Mouse (Mus musculus): Measurements from ENCODE around the gene Pam16. TPM values are rescaled to one million over a fixed set of nuclear protein-coding genes. Genes with fewer than 3 reads are reported as not detected.

Pam16 gene
- polyA plus RNA-seq, 1 experiment from 2014 or later, result 86.8 TPM

DNA sequence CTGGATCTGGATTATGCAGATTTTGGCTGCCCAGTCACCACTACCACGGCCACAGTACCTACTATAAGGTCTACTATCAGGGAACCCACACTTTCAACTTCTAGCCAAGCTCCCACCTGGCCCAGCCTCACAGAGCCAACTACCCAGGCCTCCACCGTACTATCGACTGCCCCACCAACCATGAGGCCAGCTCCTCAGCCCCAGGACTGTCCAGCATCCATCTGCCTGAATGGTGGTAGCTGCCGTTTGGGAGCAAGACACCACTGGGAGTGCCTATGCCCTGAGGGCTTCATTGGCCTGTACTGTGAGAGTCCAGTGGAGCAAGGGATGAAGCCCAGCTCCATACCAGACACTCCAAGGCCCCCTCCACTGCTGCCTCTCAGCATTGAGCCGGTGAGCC, 24.4 kb upstream of the Pam16 start:
- ATAC-seq, result no peak
- Histone ChIP-seq H3K4me1 (ENCODE audit: control insufficient read depth, insufficient read depth, low read length) (peaks cover 35% of the 10 kb centered on the region), H3K4me2 (ENCODE audit: low read depth, low read length) (no peak overlapping the region), H3K36me3 (ENCODE audit: control insufficient read depth, insufficient read depth, low read length) (peaks cover 16% of the 10 kb centered on the region; the same call in 1 of the 2 replicates), H3K27me3 (replicated peaks; ENCODE audit: control insufficient read depth, insufficient read depth, low read length) (no peaks in the 10 kb centered on the region), H3K27ac (ENCODE audit: low read length) (no peak overlapping the region), H3K9ac (ENCODE audit: low read depth, low read length) (no peak overlapping the region), H3K4me3 (ENCODE audit: low read length) (no peak overlapping the region), H3K9me3 (ENCODE audit: control insufficient read depth, low read length) (no peaks in the 10 kb centered on the region)
- WGBS, result 80% methylated on average over 5 of the region's 5 CpGs

DNA sequence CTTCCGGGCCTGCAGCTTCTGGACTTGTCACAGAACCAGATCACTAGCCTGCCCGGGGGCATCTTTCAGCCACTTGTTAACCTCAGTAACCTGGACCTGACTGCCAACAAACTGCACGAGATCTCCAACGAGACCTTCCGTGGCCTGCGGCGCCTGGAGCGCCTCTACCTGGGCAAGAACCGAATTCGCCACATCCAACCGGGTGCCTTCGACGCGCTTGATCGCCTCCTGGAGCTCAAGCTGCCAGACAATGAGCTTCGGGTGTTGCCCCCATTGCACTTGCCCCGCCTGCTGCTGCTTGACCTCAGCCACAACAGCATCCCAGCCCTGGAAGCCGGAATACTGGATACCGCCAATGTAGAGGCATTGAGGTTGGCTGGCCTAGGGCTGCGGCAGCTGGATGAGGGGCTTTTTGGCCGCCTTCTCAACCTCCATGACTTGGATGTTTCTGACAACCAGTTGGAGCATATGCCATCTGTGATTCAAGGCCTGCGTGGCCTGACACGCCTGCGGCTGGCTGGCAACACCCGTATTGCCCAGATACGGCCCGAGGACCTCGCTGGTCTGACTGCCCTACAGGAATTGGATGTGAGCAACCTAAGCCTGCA, 23.7 kb upstream of the Pam16 start:
- H3K9ac ChIP-seq (ENCODE audit: low read depth, low read length), result no peak overlapping the region
- no peak overlapping the region for H3K27ac ChIP-seq (ENCODE audit: low read length)
- ATAC-seq, result no peak
- peaks cover 42% of the 10 kb centered on the region for H3K4me1 ChIP-seq (ENCODE audit: control insufficient read depth, insufficient read depth, low read length)
- H3K4me3 ChIP-seq (ENCODE audit: low read length), result no peak overlapping the region
- WGBS, result 90% methylated on average over 28 of the region's 28 CpGs
- H3K9me3 ChIP-seq (ENCODE audit: control insufficient read depth, low read length), result no peaks in the 10 kb centered on the region
- no peak overlapping the region for H3K4me2 ChIP-seq (ENCODE audit: low read depth, low read length)
- peaks cover 16% of the 10 kb centered on the region; the same call in 1 of the 2 replicates for H3K36me3 ChIP-seq (ENCODE audit: control insufficient read depth, insufficient read depth, low read length)
- H3K27me3 ChIP-seq (replicated peaks; ENCODE audit: control insufficient read depth, insufficient read depth, low read length), result no peaks in the 10 kb centered on the region

DNA sequence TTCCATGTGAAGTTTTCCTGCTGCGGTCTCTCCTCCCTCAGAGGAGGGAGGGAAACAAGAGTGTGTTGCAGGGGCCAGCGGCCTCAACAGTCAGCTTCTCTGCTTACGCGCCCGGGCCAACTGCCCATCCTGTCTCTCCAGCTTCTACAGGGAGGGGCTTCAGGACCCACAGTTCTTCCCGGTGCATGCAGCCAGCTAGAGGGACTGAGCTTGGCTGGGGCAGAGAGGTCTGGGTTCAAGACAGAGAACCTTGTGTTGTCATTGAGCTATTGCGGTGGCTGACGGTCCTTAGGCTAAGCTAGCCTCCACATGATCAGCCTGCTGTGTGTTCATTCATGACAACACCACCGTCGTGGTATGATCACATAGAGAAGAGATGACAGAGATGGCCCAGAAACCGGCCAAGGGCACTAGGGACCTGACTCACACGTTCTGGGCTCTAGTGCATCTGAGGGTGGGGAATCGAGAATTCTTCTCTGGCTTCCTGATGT, 22.9 kb upstream of the Pam16 start:
- H3K4me1 ChIP-seq (ENCODE audit: control insufficient read depth, insufficient read depth, low read length), result peaks cover 45% of the 10 kb centered on the region

DNA sequence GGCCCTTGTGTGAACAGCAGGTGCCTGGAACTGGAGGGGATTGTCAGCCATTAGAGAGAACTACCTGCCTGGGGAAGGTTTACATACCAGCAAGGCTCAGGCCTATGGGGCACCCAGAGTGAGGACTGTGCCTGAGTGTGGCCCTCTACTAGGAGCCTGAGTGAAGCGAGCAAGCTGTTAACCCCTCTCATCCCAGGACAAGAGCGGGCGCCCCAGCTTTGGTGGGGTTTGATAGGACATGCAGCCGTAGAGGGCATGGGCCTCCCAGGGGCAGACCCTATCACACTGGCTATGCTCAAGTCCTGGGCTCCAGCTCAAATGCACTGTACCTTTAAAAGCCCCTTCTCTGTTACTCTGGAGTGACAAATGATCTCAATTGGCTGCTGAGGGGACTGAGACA, 22.0 kb upstream of the Pam16 start:
- 69% methylated on average over 4 of the region's 4 CpGs for WGBS
- Histone ChIP-seq H3K4me1 (ENCODE audit: control insufficient read depth, insufficient read depth, low read length) (peaks cover 45% of the 10 kb centered on the region), H3K9ac (ENCODE audit: low read depth, low read length) (peak overlapping the region; percentile 35), H3K4me2 (ENCODE audit: low read depth, low read length) (no peak overlapping the region), H3K27me3 (replicated peaks; ENCODE audit: control insufficient read depth, insufficient read depth, low read length) (no peaks in the 10 kb centered on the region), H3K9me3 (ENCODE audit: control insufficient read depth, low read length) (no peaks in the 10 kb centered on the region), H3K4me3 (ENCODE audit: low read length) (no peak overlapping the region), H3K36me3 (ENCODE audit: control insufficient read depth, insufficient read depth, low read length) (peaks cover 16% of the 10 kb centered on the region; the same call in 1 of the 2 replicates), H3K27ac (ENCODE audit: low read length) (0 out of 2 replicates have a peak overlapping the region, but pooled peaks have one; percentile 9)
- no peak for ATAC-seq

More for the DNA sequence above, 22.9 kb upstream of the Pam16 start:
- no peaks in the 10 kb centered on the region for H3K27me3 ChIP-seq (replicated peaks; ENCODE audit: control insufficient read depth, insufficient read depth, low read length)
- no peak overlapping the region; the same call in 1 of the 2 replicates for H3K9ac ChIP-seq (ENCODE audit: low read depth, low read length)
- no peak overlapping the region for H3K4me3 ChIP-seq (ENCODE audit: low read length)
- no peak for ATAC-seq
- peaks cover 16% of the 10 kb centered on the region; the same call in 1 of the 2 replicates for H3K36me3 ChIP-seq (ENCODE audit: control insufficient read depth, insufficient read depth, low read length)
- H3K4me2 ChIP-seq (ENCODE audit: low read depth, low read length), result no peak overlapping the region
- WGBS, result 60% methylated on average over 13 of the region's 13 CpGs
- no peak overlapping the region for H3K27ac ChIP-seq (ENCODE audit: low read length)
- H3K9me3 ChIP-seq (ENCODE audit: control insufficient read depth, low read length), result no peaks in the 10 kb centered on the region

DNA sequence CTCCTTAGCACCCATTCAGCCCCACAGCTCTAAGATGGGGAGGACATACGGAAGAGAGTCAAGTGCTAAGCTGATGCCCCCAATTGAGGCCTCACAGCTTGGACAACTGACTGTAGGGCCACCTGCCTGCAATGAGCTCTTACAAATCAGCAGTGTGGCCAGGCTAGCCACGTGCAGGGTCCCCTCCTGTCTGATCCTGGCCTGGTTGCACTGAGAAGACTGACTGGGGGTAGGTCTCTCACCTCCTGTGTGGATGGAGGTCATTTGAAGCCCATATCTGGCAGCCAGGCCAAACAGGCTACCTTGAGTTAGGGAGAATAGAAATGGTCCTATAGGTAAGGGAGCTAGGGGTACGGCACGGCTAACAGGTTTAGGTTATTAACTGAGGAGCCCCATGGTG, 21.1 kb upstream of the Pam16 start:
- H3K27ac ChIP-seq (ENCODE audit: low read length), result no peak overlapping the region
- peaks cover 11% of the 10 kb centered on the region; the same call in 1 of the 2 replicates for H3K36me3 ChIP-seq (ENCODE audit: control insufficient read depth, insufficient read depth, low read length)
- WGBS, result 80% methylated on average over 4 of the region's 4 CpGs
- no peaks in the 10 kb centered on the region for H3K9me3 ChIP-seq (ENCODE audit: control insufficient read depth, low read length)
- no peak for ATAC-seq
- H3K27me3 ChIP-seq (replicated peaks; ENCODE audit: control insufficient read depth, insufficient read depth, low read length), result no peaks in the 10 kb centered on the region
- H3K4me1 ChIP-seq (ENCODE audit: control insufficient read depth, insufficient read depth, low read length), result peaks cover 47% of the 10 kb centered on the region
- no peak overlapping the region for H3K4me2 ChIP-seq (ENCODE audit: low read depth, low read length)
- no peak overlapping the region for H3K9ac ChIP-seq (ENCODE audit: low read depth, low read length)
- H3K4me3 ChIP-seq (ENCODE audit: low read length), result no peak overlapping the region

DNA sequence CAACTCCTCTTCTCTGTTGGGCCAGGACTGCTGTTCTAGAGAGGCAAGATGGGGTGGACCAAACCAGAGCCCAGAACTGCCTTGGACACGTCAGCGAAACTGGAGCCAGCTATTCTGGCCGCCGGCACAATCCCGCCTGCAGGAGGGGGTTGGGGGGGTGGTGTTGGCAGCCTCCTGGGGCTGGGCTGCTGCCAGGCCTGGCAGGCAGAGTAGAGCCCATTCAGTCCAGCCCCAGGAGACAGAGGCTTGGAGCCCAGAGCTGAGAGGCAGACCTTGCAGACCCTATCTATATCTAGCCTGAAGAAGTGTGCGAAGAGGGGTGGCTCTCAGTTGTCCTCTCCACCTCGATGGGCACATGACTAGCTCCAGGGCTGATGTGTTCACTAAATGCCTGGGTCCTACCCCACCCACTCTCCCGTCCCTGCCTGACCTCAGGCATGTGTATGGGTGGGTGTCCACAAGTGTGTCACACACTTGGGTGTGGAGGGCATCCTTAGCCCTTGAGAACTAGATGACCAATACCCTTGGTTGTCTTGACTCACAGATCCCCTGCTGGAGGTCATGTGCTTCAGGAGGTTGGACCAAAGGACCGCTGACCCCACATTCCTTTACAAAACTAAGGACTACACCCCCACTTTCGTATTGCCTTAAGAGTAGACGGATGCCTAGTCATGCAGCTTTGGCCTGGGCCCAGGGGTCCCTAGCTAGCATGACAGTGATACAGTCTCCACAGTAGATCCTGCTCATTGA, 19.1 kb upstream of the Pam16 start:
- Histone ChIP-seq H3K27ac (ENCODE audit: low read length) (peak overlapping the region; percentile 25; the same call in 1 of the 2 replicates), H3K4me1 (ENCODE audit: control insufficient read depth, insufficient read depth, low read length) (peaks cover 56% of the 10 kb centered on the region), H3K9ac (ENCODE audit: low read depth, low read length) (peak overlapping the region; percentile 15; the same call in 1 of the 2 replicates), H3K9me3 (ENCODE audit: control insufficient read depth, low read length) (no peaks in the 10 kb centered on the region), H3K4me2 (ENCODE audit: low read depth, low read length) (peak overlapping the region; percentile 79; the same call in 1 of the 2 replicates), H3K36me3 (ENCODE audit: control insufficient read depth, insufficient read depth, low read length) (0 out of 2 replicates have a peak, but pooled peaks cover 4% of the 10 kb centered on the region), H3K27me3 (replicated peaks; ENCODE audit: control insufficient read depth, insufficient read depth, low read length) (no peaks in the 10 kb centered on the region), H3K4me3 (ENCODE audit: low read length) (no peak overlapping the region)
- WGBS, result 66% methylated on average over 11 of the region's 11 CpGs
- no peak for ATAC-seq

DNA sequence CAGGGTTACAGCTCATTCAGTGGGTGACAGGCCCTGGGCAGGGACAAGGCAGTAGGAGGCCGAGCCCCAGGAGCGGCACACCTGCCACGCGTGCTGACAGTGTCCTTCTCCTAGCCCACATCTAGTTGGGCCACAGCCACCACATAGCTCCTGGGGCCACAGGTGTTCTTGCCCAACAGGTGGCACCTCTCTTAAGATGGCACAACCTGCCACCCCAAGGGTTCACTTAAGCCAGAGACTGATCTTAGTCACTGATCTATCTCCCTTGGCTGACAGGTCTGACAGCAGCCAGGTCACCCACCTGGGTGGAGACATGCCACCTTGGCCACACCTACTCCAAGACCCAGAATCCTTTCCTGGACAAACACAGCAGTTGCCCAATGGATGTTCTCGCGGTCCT, 18.1 kb upstream of the Pam16 start:
- Histone ChIP-seq H3K36me3 (ENCODE audit: control insufficient read depth, insufficient read depth, low read length) (no peaks in the 10 kb centered on the region), H3K27ac (ENCODE audit: low read length) (peak overlapping the region; percentile 92), H3K9ac (ENCODE audit: low read depth, low read length) (peak overlapping the region; percentile 51), H3K4me3 (ENCODE audit: low read length) (peak overlapping the region; percentile 25; the same call in 1 of the 2 replicates), H3K4me2 (ENCODE audit: low read depth, low read length) (peak overlapping the region; percentile 79), H3K4me1 (ENCODE audit: control insufficient read depth, insufficient read depth, low read length) (peaks cover 56% of the 10 kb centered on the region), H3K9me3 (ENCODE audit: control insufficient read depth, low read length) (no peaks in the 10 kb centered on the region), H3K27me3 (replicated peaks; ENCODE audit: control insufficient read depth, insufficient read depth, low read length) (no peaks in the 10 kb centered on the region)
- no peak for ATAC-seq
- WGBS, result 69% methylated on average over 6 of the region's 6 CpGs

DNA sequence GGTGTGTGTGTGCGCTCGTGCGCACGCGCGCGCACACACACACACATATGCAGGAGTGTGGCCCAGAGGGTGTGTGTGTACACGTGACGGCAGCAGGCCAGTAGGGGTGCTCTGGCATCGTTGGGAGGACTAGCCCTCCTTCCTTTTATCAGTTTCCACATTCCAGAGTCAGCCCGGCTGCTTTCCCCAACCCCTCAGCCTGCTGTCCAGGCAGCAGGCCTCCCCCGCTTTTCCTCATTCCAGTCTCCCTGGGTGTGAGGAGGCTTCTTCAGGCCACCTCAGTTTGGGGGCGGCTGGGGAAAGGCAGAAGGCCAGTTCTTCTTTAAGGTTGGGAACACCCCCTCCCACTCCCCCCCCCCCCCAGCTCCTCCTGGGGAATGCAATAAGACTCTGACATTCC, 17.4 kb upstream of the Pam16 start:
- Histone ChIP-seq H3K9me3 (ENCODE audit: control insufficient read depth, low read length) (no peaks in the 10 kb centered on the region), H3K27me3 (replicated peaks; ENCODE audit: control insufficient read depth, insufficient read depth, low read length) (no peaks in the 10 kb centered on the region), H3K4me3 (ENCODE audit: low read length) (peak overlapping the region; percentile 25), H3K36me3 (ENCODE audit: control insufficient read depth, insufficient read depth, low read length) (no peaks in the 10 kb centered on the region), H3K4me2 (ENCODE audit: low read depth, low read length) (peak overlapping the region; percentile 79), H3K9ac (ENCODE audit: low read depth, low read length) (peak overlapping the region; percentile 51), H3K4me1 (ENCODE audit: control insufficient read depth, insufficient read depth, low read length) (peaks cover 53% of the 10 kb centered on the region), H3K27ac (ENCODE audit: low read length) (peak overlapping the region; percentile 92)
- WGBS, result 12% methylated on average over 13 of the region's 13 CpGs
- ATAC-seq, result peak; percentile 56

DNA sequence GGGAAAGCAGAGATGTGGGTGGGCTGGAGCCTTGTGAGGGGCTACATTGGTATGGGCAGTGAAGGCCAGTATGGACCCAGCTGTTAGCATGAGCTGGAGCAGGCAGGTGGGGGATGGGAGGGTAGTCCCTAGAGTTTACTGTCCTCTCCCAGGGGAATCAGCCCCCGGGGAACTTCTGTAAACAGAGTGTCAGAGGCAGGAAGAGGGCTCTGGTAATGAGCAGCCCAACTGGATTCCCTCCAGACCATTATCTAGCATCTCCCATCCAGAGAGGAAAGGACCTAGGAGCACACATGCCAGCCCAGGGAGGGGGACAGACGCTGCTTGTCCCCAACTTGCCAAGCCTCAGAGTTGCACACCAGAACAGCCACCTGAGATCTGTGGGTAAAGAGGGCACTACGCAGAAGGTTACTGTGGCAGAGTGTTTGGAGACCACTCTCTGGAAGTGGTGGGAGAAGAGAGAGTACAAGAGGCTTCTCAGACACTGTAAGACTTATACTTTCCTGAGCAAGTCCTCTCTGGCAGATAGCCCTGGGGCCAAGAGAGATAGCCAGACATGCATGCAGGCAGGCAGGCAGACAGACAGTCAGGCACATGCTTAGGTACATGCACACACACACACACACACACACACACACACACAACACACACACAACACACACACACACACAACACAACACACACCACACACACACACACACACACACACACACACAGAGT, 16.5 kb upstream of the Pam16 start:
- H3K4me2 ChIP-seq (ENCODE audit: low read depth, low read length), result peak overlapping the region; percentile 79
- no peaks in the 10 kb centered on the region for H3K36me3 ChIP-seq (ENCODE audit: control insufficient read depth, insufficient read depth, low read length)
- H3K4me3 ChIP-seq (ENCODE audit: low read length), result peak overlapping the region; percentile 83
- H3K4me1 ChIP-seq (ENCODE audit: control insufficient read depth, insufficient read depth, low read length), result peaks cover 44% of the 10 kb centered on the region
- no peaks in the 10 kb centered on the region for H3K9me3 ChIP-seq (ENCODE audit: control insufficient read depth, low read length)
- peak overlapping the region; percentile 92 for H3K27ac ChIP-seq (ENCODE audit: low read length)
- H3K27me3 ChIP-seq (replicated peaks; ENCODE audit: control insufficient read depth, insufficient read depth, low read length), result no peaks in the 10 kb centered on the region
- peak; percentile 2; the same call in 1 of the 2 replicates for ATAC-seq
- WGBS, result 23% methylated on average over 3 of the region's 3 CpGs
- peak overlapping the region; percentile 89 for H3K9ac ChIP-seq (ENCODE audit: low read depth, low read length)

Data from intestine, embryonic 16.5 days (tissue).